Mouse (Mus musculus) left cerebral cortex, postnatal 4 days (tissue): ENCODE results near the gene Ezr. TPM values are rescaled to one million over a fixed set of nuclear protein-coding genes. Genes with fewer than 3 reads are reported as not detected.
"Not testable (repeated sequence)": the region's sequence is repeated elsewhere in the genome, so short reads cannot be mapped to it uniquely, and the experiment has no call there.

Experiments
- DNase-seq: peaks from one replicate; pipeline ENCODE4 v3.0.0-alpha.2; 2022
- intact Hi-C: fragments of 180-260 bp; cut with DNase I; formaldehyde crosslinking; loops from one replicate; pipeline ENCODE4 v1.15.1; 2025
- total RNA-seq, 2 experiments: library from RNA; stranded (reverse); gene quantifications; 2 replicates each; pipeline ENCODE4 v1.2.3; 2021

Gene Ezr
- total RNA-seq, 2 experiments from 2014 or later = 17.4 to 19.9 TPM

GRCm38 (mm10) chr17:6729244-6729742 lies 53.3 kb downstream of the Ezr start:
- peak; percentile 77 for DNase-seq
- intact Hi-C loops = no loop called here

GRCm38 (mm10) chr17:6727996-6728610 lies 54.5 kb downstream of the Ezr start:
- DNase-seq = no peak
- intact Hi-C loops = no loop called here

DNA sequence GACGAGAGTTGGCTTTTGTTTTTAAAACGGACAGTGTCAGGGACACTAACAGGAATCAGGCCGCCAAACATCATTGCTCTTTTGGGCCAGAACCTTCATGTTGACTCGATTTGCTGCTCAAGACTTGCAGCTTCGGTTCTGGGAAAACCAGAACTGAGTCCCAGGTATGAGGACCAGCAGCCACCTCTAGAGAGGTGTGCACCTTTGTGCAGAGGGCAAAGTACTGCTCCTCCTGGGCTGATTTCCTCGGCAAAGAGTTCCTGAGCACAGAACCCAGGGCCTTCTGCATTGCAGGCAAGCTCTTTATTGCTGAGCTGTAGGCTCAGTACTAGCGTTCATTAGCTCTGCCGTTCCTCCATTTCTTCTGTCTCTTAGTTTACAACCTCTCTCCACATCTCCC lies 68.6 kb downstream of the Ezr start:
- DNase-seq, intact Hi-C loops: not testable (repeated sequence)

DNA sequence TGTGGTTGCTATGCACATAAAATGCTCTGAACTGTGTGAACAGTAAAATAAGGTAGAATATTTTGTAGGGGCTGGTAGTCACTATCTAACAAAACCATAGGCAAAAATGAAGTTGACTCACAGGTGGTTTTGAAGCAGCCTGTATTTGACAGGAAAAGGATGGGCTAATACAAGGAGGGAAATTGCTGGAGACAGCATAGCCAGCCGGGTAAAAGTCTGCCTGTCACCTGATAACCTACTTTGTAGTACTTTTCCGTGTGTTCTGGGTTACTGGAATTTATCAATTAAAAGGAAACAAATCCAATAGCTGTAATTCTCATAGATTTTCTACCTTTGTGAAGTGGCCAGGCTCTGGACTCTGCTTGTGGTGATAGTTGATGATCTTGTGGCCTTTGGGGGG lies 69.1 kb downstream of the Ezr start:
- intact Hi-C loops, DNase-seq: not testable (repeated sequence)

- DNase-seq, intact Hi-C loops: not testable (repeated sequence)
These were observed 74.4 kb downstream of the Ezr start for GRCm38 (mm10) chr17:6708194-6708593.

GRCm38 (mm10) chr17:6707422-6707821 lies 75.2 kb downstream of the Ezr start:
- intact Hi-C loops, DNase-seq: not testable (repeated sequence)

DNA sequence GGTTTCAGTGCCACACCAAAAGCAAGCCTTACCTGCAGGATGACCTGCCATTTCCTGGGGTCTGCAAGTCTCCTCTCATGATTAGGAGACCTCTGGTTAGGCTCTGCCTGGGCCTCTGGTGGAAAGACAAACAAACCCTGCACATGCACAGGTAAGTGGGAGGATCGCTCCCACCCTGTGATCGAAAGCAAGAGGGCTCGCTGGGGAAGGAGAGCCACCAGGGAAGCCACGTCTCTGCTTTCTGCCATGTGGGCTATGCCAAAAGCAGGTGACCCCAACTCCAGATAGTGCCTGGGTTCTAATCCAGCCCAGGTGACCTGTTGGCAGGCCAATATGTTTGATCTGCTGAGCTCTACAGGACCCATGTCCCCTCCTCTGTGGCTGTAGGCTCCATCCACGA lies 76.1 kb downstream of the Ezr start:
- DNase-seq, intact Hi-C loops: not testable (repeated sequence)

GRCm38 (mm10) chr17:6703381-6704270 lies 79.0 kb downstream of the Ezr start:
- DNase-seq, intact Hi-C loops: not testable (repeated sequence)

DNA sequence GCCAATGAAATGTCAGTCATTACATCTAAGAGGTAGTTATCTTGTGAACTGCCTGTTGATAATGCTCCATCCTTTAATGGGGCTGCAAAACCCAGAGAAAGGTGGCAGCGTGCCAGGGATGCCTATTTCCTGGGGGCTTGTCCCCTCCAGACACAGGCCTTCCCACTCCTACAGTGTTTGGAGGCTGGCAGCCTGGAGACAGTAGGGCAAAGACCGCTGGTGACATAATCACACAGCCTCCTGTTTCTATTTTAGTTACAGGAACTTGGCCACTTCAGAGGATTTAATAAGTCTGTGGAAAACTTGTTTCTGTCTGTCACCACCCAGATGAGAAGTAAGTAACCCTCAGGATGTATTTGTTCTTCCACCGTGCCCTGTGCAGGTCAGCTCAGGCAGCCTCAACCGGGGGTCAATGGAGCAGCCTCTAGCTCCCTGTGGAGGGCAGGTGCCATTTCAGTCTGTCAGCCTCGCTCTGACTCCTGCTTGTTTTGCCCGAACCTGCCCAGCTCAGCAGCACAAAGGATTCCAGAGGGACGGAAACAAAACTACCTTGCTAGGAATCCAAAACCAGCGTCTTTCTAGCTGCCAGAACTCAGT lies 79.9 kb downstream of the Ezr start:
- DNase-seq, intact Hi-C loops: not testable (repeated sequence)

DNA sequence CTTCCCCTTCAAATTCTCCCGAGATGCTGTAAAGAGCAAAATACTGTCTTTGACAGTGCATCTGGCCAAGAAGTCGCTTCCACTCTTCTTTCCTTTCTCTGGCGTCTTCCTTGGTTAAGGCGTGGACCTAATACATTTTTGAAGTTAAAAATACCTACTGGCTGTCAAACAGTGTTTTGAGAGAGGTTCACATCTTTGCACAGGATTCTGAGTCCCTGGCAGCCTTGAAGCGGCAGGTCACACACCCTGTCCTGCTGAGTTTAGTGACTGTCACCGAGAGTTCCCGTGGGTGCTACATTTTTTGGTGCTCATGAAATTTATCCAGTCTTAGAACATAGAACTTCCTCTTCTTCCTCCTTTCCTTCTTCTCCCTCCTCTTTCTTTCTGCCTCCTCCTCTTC lies 82.5 kb downstream of the Ezr start:
- intact Hi-C loops, DNase-seq: not testable (repeated sequence)

- DNase-seq, intact Hi-C loops: not testable (repeated sequence)
These were observed 83.1 kb downstream of the Ezr start for GRCm38 (mm10) chr17:6699502-6699901.

GRCm38 (mm10) chr17:6697224-6697775 lies 85.3 kb downstream of the Ezr start:
- DNase-seq, intact Hi-C loops: not testable (repeated sequence)

DNA sequence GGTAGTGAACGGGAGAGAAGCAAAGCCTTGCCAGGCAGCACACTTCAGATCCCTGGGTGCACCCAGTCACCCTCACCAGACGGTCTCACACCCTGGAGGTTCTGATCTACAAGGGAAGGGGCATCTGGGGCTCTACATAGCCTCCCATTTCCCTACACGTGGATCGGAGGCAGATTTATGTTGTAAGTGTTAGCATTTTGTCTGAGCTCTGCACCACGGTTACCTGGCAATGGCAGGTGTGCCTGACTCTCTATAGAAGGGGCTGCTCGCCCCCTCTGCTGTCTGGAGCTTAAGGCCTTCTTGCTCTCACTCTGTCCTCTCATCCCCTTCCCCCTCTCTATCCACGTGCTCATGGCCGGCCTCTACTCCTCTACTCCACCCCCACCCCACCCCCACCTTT lies 86.1 kb downstream of the Ezr start:
- intact Hi-C loops, DNase-seq: not testable (repeated sequence)

- DNase-seq, intact Hi-C loops: not testable (repeated sequence)
These were observed 86.9 kb downstream of the Ezr start for GRCm38 (mm10) chr17:6695712-6696111.

DNA sequence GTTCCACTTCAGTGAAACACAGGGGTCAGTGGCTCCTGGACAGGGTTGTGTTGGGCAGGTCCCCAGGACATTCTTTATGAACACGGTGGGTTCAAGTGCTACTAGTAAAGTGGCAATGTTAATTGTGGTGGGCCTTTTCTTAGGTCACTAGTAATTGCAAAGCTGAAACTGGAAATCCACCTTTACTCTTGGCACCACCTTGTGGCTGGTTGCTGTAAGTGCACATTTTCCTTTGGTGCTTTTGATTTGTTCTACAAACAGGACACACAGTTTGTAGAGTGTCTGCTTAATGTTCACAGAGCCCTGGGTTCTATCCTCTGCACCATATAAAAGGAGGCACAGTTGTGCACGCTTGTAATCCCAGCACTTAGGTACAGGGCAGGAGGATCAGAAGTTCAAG lies 91.0 kb downstream of the Ezr start:
- intact Hi-C loops = not testable (repeated sequence)
- peak; percentile 90 for DNase-seq

DNA sequence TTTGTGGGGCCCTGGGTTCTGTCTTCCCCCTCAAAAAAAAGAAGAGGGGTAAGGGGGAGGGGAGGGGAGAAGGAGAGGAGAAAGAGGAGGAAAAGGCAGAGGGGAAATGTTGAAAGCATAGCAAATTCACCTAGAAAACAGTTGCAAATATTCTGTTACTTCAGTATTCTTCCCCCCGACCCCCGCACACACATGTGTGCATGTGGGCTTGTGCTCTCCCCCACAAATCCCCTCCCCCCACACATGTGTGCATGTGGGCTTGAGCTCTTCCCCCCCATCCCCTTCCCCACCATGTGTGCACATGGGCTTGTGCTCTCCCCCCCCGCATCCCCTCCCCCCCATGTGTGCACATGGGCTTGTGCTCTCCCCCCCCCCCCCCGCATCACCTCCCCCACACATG lies 93.2 kb downstream of the Ezr start:
- intact Hi-C loops, DNase-seq: not testable (repeated sequence)

Other genes starting within 250 kb of the Ezr start
- gene Dynlt1c, start 181.1 kb downstream of the Ezr start, total RNA-seq = 10 to 100 TPM; 37.8 to 45.8 TPM
- 100 to 1,000 TPM; 258 to 265 TPM for gene Dynlt1f, start 126.9 kb downstream of the Ezr start, total RNA-seq
- 1 to 10 TPM in 1 of 2 experiments, under 1 TPM in 1; 0.68 to 1.2 TPM for gene Sytl3, start 123.7 kb downstream of the Ezr start, total RNA-seq
- 10 to 100 TPM; 31.2 to 32.9 TPM for gene Rsph3b, start 165.9 kb upstream of the Ezr start, total RNA-seq
- gene Tagap1, start 178.4 kb upstream of the Ezr start, total RNA-seq = 10 to 100 TPM; 20.9 to 21.3 TPM
- gene Rnaset2b, start 187.8 kb upstream of the Ezr start, total RNA-seq = 10 to 100 TPM; 28.6 to 34.9 TPM
- under 1 TPM in 1 of 2 experiments, not detected in 1; 0.32 TPM for gene Gm49721, start 196.1 kb upstream of the Ezr start, total RNA-seq
- 1 to 10 TPM in 1 of 2 experiments, not detected in 1; 1.1 TPM for gene Gm1604a, start 242.8 kb upstream of the Ezr start, total RNA-seq